Mouse (Mus musculus): Measurements from ENCODE around the gene Ffar2. TPM values are rescaled to one million over a fixed set of nuclear protein-coding genes. Genes with fewer than 3 reads are reported as not detected.

Ffar2 gene
- total RNA-seq (2021) (not detected), polyA plus RNA-seq (2012; rRNA removed) (0.18 and 0.61 TPM in 2 replicates)
- long read RNA-seq: 0 reads

DNA sequence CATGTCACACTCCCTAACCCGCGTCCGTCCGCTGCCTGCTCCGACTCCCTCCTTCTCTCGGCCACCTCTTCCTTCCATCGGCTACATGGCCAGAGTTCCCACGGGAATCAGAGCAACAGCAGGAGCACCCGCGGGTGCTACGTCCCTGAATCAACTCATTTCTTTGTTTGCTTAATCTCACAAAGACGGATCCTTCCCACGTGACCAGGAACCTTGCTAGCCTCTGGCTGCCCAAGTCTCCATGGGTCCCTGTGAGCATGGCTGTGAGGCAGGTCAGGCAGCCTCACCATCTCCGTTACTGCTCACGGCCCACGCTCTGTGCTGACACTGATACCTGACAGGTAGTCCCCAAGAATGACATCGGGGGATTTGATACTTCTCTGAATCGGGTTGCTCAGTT, at the start of gene Ffar2:
Gene Ffar2 (minus strand): TSS at position 101 of the 400 bp plus-strand sequence.
- Histone ChIP-seq H3K36me3 (ENCODE audit: control insufficient read depth, insufficient read depth, low read length) (no peaks in the 10 kb centered on the region), H3K4me3 (no peak within 1 kb of the TSS), H3K27ac (no peak within 1 kb of the TSS), H3K79me2 (replicated peaks; ENCODE audit: control insufficient read depth, insufficient read depth, low read length) (no peaks in the 10 kb centered on the region), H3K4me1 (ENCODE audit: control insufficient read depth, insufficient read depth, low read length) (no peaks in the 10 kb centered on the region), H3K9ac (ENCODE audit: low read depth, low read length) (no peak within 1 kb of the TSS), H3K27me3 (ENCODE audit: control insufficient read depth, insufficient read depth, low read length) (no peaks in the 10 kb centered on the region; the same call in 1 of the 2 replicates)
- DNase-seq: no peak
- TF ChIP-seq CTCF (IDR thresholded peaks at IDR 0.05): no peak
- TF ChIP-seq POLR2A (IDR thresholded peaks at IDR 0.05; ENCODE audit: insufficient read depth, low read depth, low read length): no peak
- TF ChIP-seq EP300 (IDR thresholded peaks at IDR 0.05; ENCODE audit: insufficient read depth, low read depth, low read length): no peak
- 87% methylated on average over 18 of the region's 18 CpGs for whole genome bisulfite sequencing
- intact Hi-C loops (cut with DNase I): no loop called here

DNA sequence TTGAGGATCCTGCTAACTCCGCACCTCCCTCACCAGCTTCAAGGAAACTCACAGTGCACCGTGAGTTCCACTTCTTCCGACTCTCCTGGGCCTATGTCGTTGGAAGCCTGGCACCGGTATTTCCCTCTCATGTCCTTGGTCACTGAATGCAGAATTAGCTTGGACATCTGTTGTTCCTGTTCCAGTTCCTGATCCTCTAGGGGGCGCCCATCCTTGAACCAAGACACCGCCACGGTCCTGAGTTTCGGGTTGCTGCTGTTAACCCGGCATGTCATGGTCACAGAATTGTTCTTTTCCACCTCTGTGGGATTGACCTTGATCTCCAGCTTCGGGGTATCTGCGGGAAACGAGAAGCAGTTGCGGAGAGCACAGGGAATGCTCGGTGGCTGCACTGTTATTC, 49.5 kb upstream of the Ffar2 start:
- H3K36me3 ChIP-seq (ENCODE audit: control insufficient read depth, insufficient read depth, low read length): no peaks in the 10 kb centered on the region
- 20% methylated on average over 15 of the region's 15 CpGs for WGBS
- no peaks in the 10 kb centered on the region for H3K27me3 ChIP-seq (ENCODE audit: control insufficient read depth, insufficient read depth, low read length)
- H3K9ac ChIP-seq (ENCODE audit: low read depth, low read length): no peak overlapping the region
- H3K4me1 ChIP-seq (ENCODE audit: control insufficient read depth, insufficient read depth, low read length): no peaks in the 10 kb centered on the region
- intact Hi-C loops (cut with DNase I): loop anchor here (1.0 kb wide), 1 partner anchor 101 kb away; no protein-coding TSS in a partner anchor
- TF ChIP-seq EP300 (IDR thresholded peaks at IDR 0.05; ENCODE audit: insufficient read depth, low read depth, low read length): no peak
- no peak for TF ChIP-seq POLR2A (IDR thresholded peaks at IDR 0.05; ENCODE audit: insufficient read depth, low read depth, low read length)
- peak; percentile 79 for TF ChIP-seq CTCF (IDR thresholded peaks at IDR 0.05)
- no peaks in the 10 kb centered on the region for H3K79me2 ChIP-seq (replicated peaks; ENCODE audit: control insufficient read depth, insufficient read depth, low read length)
- no peak overlapping the region for H3K4me3 ChIP-seq
- H3K27ac ChIP-seq: no peak overlapping the region
- peak; percentile 66 to 73 for DNase-seq

DNA sequence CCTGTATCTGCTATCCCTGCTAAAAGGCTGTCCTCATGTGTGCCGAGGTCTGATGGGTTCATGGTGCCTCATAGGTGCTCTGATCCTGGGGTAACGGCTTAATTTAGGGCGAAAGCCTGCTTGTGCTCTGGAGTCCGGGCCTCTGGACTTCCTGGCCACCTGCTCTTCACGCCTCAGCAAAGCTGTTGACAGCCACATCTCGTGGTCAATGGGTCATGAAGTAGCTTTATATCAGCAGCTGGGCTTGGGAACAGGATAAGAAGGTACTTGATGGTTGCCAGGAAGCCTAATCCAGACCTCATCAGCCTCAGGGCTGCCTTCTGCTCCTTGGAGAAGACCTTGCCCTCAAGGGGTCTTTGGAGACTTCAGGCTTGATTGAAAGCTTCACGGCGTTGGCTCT, 39.8 kb upstream of the Ffar2 start:
- Histone ChIP-seq H3K79me2 (replicated peaks; ENCODE audit: control insufficient read depth, insufficient read depth, low read length) (no peaks in the 10 kb centered on the region), H3K27ac (no peak overlapping the region), H3K36me3 (ENCODE audit: control insufficient read depth, insufficient read depth, low read length) (no peaks in the 10 kb centered on the region), H3K4me3 (no peak overlapping the region), H3K27me3 (ENCODE audit: control insufficient read depth, insufficient read depth, low read length) (no peaks in the 10 kb centered on the region), H3K9ac (ENCODE audit: low read depth, low read length) (no peak overlapping the region), H3K4me1 (ENCODE audit: control insufficient read depth, insufficient read depth, low read length) (no peaks in the 10 kb centered on the region)
- TF ChIP-seq POLR2A (IDR thresholded peaks at IDR 0.05; ENCODE audit: insufficient read depth, low read depth, low read length) (no peak), EP300 (IDR thresholded peaks at IDR 0.05; ENCODE audit: insufficient read depth, low read depth, low read length) (no peak), CTCF (IDR thresholded peaks at IDR 0.05) (no peak)
- WGBS: 45% methylated on average over 8 of the region's 8 CpGs
- intact Hi-C loops (cut with DNase I): loop anchor here (5.0 kb wide), 1 partner anchor 271 kb away; no protein-coding TSS in a partner anchor
- DNase-seq: no peak

DNA sequence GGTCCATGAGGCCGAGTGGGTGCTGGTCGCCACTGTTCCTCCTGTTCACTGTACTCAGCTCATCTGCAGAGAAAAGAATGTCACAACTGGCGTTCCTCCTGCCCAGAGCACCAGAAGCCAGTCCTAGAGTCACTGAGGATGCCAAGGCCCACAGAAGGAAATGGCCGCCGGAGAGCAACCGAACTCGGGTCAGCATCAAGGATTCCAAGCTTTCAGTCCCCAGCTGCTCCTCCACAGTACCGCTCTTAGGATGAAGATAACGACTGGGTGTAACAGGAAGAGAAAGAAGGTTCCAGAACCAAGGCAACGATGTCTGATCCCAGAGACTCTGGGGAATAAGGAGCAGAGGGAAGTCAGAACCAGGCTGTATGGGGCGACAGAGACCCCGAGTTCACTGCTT, 37.9 kb upstream of the Ffar2 start, which contains the start of gene Ffar1:
Gene Ffar1 (minus strand): TSS at position 101 of the 400 bp plus-strand sequence.
- Histone ChIP-seq H3K27ac (no peak within 1 kb of the TSS), H3K79me2 (replicated peaks; ENCODE audit: control insufficient read depth, insufficient read depth, low read length) (no peaks in the 10 kb centered on the region), H3K27me3 (ENCODE audit: control insufficient read depth, insufficient read depth, low read length) (no peaks in the 10 kb centered on the region), H3K9ac (ENCODE audit: low read depth, low read length) (no peak within 1 kb of the TSS), H3K4me3 (no peak within 1 kb of the TSS), H3K4me1 (ENCODE audit: control insufficient read depth, insufficient read depth, low read length) (no peaks in the 10 kb centered on the region), H3K36me3 (ENCODE audit: control insufficient read depth, insufficient read depth, low read length) (no peaks in the 10 kb centered on the region)
- intact Hi-C loops (cut with DNase I): loop anchor here (5.0 kb wide), 1 partner anchor 269 kb away; no protein-coding TSS in a partner anchor
- TF ChIP-seq POLR2A (IDR thresholded peaks at IDR 0.05; ENCODE audit: insufficient read depth, low read depth, low read length): no peak
- TF ChIP-seq CTCF (IDR thresholded peaks at IDR 0.05): no peak
- TF ChIP-seq EP300 (IDR thresholded peaks at IDR 0.05; ENCODE audit: insufficient read depth, low read depth, low read length): no peak
- 68% methylated on average over 12 of the region's 12 CpGs for WGBS
- no peak for DNase-seq

DNA sequence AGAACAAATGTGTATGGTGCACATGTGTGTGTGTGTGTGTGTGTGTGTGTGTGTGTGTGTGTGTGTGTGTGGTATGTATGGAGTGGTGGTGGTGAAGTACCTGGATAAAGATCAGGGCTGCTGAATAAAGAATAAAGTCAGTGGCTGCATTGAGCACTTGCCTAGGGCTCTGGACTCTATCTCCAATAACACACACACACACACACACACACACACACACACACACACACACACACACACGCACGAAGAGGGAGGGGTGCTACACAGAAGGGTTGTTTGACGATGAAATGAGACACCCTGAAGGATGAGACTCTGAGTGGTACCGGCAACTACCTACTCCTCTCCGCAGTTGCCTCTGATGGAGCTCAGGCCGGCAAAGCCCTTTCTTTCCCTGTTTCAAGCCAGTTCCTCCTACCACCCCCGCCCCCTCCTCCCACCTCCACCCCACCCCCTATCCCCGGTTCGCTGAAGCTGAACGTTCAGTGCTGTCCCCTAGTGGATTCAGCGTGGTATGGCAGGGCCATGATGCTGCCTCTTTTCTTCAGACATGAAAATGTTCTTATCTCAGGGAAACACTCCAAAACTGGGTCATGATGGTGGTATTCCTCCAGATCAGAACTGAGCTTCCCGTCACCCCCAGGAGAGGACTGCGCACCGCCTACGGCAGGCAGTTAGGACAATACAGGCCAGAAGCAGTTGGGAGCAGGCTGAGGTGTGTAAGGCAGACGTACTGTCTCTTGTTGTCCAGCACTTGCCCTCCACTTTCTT, 36.2 kb upstream of the Ffar2 start:
- WGBS: 7% methylated on average over 16 of the region's 16 CpGs
- peak in 1 of 2 experiments; percentile 26 for DNase-seq
- no peak overlapping the region for H3K4me3 ChIP-seq
- TF ChIP-seq POLR2A (IDR thresholded peaks at IDR 0.05; ENCODE audit: insufficient read depth, low read depth, low read length) (no peak), CTCF (IDR thresholded peaks at IDR 0.05) (peak; percentile 73)
- no peak overlapping the region for H3K9ac ChIP-seq (ENCODE audit: low read depth, low read length)
- no peak overlapping the region for H3K27ac ChIP-seq
- no peaks in the 10 kb centered on the region for H3K36me3 ChIP-seq (ENCODE audit: control insufficient read depth, insufficient read depth, low read length)
- 0 out of 2 replicates have a peak, but pooled peaks cover 2% of the 10 kb centered on the region for H3K27me3 ChIP-seq (ENCODE audit: control insufficient read depth, insufficient read depth, low read length)
- intact Hi-C loops (cut with DNase I): loop anchor here (5.0 to 10.0 kb wide), 2 partner anchors 195 to 268 kb away; partner anchors contain the start of gene Haus5
- no peaks in the 10 kb centered on the region for H3K79me2 ChIP-seq (replicated peaks; ENCODE audit: control insufficient read depth, insufficient read depth, low read length)
- H3K4me1 ChIP-seq (ENCODE audit: control insufficient read depth, insufficient read depth, low read length): no peaks in the 10 kb centered on the region

DNA sequence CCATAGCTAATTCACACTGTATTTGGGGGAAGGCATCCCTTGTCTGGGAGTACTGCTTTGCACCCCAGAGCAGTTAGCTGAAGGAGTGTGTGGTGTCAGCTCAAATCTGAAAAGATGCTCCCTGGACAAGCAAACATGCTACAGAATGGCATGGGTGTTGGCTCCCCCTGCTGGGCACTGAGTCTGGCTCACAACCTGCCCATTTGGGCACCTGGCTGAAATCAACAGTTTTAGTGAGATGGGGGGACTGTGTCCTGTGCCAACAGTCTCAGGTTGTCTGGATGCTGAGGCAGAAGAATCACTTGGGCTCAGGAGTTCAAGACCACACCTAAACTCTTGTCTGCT, 35.7 kb upstream of the Ffar2 start:
- no peak overlapping the region for H3K4me3 ChIP-seq
- H3K79me2 ChIP-seq (replicated peaks; ENCODE audit: control insufficient read depth, insufficient read depth, low read length): no peaks in the 10 kb centered on the region
- H3K4me1 ChIP-seq (ENCODE audit: control insufficient read depth, insufficient read depth, low read length): no peaks in the 10 kb centered on the region
- intact Hi-C loops (cut with DNase I): loop anchor here (10.0 kb wide), 1 partner anchor 194 kb away; the partner anchor contains the start of gene Haus5
- no peak overlapping the region for H3K9ac ChIP-seq (ENCODE audit: low read depth, low read length)
- TF ChIP-seq EP300 (IDR thresholded peaks at IDR 0.05; ENCODE audit: insufficient read depth, low read depth, low read length) (no peak), POLR2A (IDR thresholded peaks at IDR 0.05; ENCODE audit: insufficient read depth, low read depth, low read length) (no peak), CTCF (IDR thresholded peaks at IDR 0.05) (peak; percentile 77)
- no peak overlapping the region for H3K27ac ChIP-seq
- H3K27me3 ChIP-seq (ENCODE audit: control insufficient read depth, insufficient read depth, low read length): 0 out of 2 replicates have a peak, but pooled peaks cover 2% of the 10 kb centered on the region
- no peaks in the 10 kb centered on the region for H3K36me3 ChIP-seq (ENCODE audit: control insufficient read depth, insufficient read depth, low read length)
- peak; percentile 56 to 61 for DNase-seq

Measured in heart, adult 2 months (tissue).